Mouse (Mus musculus): ENCODE results near the gene Tbc1d10a. TPM values are rescaled to one million over a fixed set of nuclear protein-coding genes. Genes with fewer than 3 reads are reported as not detected.

Tbc1d10a gene
- total RNA-seq (2023) = 46.9 to 54.4 TPM (median 50.3 TPM) in 4 replicates

DNA sequence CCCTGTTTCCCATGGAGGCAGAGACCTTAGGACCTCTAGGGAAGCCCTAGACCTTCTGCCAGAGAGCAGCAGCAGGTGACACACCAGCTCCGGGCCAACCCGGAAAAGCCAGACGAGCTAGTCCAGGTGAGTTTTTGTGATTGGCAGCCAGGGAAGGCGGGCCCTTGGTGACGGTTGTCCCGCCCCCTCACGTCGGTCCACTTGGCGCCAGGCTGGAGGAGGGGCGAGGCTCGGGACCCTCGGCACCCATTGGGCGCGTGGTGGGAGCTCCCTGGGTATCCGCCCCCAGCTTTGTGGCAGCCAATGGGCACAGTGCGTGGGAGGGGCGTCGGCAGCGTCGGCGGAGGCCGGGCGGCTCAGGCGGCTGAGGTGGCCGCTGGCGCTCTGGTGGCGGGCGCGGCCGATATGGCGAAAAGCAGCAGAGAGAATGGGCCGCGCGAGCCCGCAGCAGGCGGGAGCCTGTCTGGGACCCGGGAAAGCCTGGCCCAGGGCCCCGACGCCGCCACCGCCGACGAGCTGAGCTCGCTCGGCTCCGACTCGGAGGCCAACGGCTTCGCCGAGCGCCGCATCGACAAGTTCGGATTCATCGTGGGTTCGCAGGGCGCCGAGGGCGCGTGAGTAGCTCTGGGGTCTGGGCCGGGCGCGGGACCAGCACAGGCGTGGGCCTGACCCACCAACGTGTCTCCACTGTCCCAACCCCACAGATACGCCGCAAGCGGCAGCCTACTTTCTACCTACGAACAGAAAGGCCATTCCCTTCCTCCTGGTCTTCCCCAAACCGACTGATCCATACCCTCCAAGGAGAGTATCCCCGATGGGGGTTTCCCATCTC, at the start of gene Tbc1d10a:
Gene Tbc1d10a (plus strand): TSS at position 304 of the 832 bp plus-strand sequence.

DNA sequence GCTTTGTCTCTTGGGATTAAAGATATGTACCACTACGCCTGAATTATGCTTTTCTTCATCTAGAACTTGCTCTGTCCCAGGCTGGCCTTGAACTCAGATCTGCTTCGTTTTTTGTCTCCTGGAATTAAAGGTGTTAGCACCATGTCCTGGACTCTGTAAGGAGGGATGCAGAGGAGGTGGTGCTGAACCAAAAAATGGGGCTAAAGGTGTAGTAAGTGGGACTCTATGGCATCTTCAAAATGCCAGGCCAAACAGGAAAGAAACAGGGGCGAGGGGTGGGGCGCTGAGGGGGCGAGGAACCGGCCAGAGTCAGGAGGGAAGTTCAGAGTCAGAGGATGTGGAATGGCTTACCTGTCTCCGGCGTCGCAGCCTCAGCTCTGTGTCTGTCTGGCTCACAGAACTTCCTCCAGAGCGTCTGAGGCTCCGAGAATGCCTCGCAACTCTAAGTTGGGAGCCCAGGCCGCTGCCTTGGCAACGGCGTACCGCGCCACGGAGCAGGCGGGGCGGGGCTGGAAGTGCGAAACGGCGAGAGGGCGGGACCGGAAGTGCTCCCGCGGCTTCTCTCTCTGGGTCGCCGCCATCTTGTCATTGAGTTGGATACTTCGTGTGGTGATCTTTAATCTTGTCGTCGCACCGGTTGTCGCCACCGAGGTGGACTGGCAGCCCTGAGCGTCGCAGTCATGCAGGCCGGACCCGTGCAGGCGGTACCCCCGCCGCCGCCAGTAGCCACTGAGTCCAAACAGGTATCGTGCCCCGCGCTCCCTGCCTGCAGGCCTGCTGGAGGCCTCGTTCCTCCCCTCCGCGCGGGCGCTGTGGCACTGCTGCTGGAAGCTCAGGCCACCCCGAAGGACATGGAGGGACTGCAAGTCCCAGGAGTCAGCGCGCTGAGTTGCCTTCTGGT, 26.5 kb upstream of the Tbc1d10a start, which contains the start of the genes Ccdc157 and Sf3a1:
Gene Ccdc157 (minus strand): TSS at position 486 of the 901 bp plus-strand sequence.
Gene Sf3a1 (plus strand): TSS at position 543 of the 901 bp plus-strand sequence.

DNA sequence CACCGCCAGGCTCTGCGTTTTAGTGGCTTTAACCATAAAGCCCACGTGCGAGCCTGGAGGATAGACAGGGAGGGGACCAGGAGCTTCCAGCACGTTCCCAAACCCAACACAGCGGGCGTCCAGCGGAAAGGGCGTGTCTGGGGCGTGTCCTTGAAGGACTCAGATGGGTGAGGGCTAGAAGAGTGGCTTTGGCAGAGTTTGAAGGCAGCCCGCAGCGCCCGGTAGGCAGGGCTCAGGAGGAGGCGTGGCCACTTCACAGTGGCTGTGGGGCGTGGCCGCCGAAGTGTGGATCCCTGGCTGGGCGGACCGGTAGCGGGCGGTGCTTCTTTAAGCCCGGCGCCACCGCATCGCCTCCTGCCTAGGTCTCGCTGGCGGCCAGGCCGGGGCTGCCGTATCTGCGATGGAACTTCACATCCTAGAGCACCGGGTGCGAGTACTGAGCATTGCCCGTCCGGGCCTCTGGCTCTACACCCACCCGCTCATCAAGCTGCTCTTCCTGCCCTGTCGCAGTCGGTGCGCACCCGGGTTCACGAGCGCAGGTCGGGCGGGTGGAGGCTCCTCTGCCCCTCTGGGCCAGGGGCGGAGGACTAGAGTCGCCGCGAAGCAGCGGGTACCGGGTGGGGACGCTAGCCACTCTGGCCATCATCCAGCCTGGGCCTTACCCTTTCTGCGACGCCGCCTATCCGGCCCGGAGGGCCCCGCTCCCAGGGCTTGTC, 31.5 kb downstream of the Tbc1d10a start, which contains the start of gene Castor1:
Gene Castor1 (plus strand): TSS at position 312 of the 716 bp plus-strand sequence.

DNA sequence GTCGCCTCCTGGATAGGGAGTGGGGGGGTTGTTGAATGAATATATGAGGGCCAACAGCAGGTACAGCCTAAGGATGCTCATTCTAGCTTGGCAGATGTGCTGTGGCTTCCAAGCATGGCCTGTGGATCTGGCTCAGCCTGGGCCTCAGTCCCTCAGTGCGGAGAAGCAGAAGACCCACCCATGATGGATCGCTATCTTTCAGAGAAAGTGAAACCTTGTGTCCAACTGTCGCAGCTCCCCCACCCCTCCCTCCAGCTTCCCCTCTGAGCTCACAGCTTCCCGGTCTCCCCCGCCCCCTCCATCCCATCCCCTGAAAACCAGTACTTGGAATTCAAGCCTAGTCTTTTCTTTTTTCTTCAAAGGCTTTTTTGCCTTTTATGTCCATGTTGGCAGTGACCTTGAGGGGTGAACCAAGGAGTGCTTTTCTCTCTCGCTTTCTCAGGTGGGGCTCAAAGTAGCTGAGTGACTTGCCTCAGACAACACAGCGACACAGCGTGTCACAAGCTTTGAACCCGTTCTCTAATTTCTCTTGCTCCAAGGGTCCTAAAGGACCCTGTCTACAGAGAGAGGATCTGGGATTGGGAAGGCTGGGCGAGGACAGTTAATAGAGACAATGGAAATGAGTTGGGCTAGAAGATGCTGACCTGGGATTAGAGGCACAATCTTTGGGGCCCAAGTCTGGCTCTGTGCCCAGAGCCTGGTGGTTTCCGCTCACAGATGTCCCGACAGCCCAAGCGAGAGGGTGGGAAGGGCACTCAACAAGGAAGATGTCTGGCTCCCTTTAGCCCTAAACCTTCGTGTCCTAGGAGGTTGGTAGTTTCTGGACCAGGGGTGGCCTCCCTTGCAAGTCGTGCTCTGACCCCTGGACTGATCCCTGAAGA, 49.3 kb downstream of the Tbc1d10a start, which contains the start of gene Osm:
Gene Osm (plus strand): TSS at position 756 of the 881 bp plus-strand sequence.

DNA sequence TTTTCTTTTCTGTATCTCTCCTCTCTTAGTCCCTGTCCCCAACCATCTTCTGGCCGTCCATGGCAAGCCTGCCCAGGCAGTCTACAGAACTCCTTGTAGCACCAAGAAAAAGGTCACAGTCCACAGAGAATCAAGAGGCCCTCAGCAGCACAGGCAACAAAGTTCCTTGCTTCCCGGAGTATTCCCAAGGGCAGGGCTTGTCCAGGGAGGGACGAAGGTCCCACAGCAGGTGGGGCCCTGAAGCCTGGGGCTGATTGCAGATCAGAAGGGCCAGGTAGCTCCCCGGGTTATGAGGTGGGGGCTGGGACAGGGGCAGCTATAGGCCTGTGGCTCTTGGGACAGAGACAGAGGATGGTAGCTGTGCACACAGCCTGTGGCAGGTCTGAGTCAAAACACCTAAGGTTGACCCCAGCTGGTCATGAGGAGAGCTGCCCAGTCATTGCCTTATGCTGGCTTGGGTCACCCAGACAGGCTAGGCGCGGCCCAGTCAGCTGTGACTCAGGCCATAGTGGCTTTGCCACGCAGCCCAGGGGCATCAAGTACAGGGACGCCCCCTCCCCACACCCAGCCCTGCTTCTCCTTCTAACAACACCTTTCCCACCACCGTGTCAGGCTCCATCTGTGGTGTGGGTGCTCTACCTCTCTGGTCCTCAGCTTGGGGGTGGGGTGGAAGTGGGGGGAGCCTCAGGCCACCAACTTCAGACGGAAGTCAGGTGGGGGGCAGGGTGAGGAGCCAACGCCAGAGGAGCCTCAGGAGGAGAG, 70.4 kb downstream of the Tbc1d10a start, which contains the start of gene Lif:
Gene Lif (plus strand): TSS at position 712 of the 762 bp plus-strand sequence.

Other genes with a start within 250 kb of the Tbc1d10a start
- gene Pes1, start 222.8 kb upstream of the Tbc1d10a start, total RNA-seq (2023) = 91.1 to 104 TPM (median 96.9 TPM) in 4 replicates
- gene 4930556J24Rik, start 210.0 kb upstream of the Tbc1d10a start, total RNA-seq (2023) = not detected in 4 replicates
- not detected in 4 replicates for gene Gal3st1, start 203.2 kb upstream of the Tbc1d10a start, total RNA-seq (2023)
- not detected in 4 replicates for gene Sec14l4, start 155.3 kb upstream of the Tbc1d10a start, total RNA-seq (2023)
- gene Sec14l3, start 121.9 kb upstream of the Tbc1d10a start, total RNA-seq (2023) = not detected in 4 replicates
- gene Mtfp1, start 91.3 kb upstream of the Tbc1d10a start, total RNA-seq (2023) = 1.1 to 1.9 TPM (median 1.4 TPM) in 4 replicates
- 0.27 to 0.91 TPM in 2 of 4 replicates, not detected in the others for gene Sec14l2, start 63.4 kb upstream of the Tbc1d10a start, total RNA-seq (2023)
- gene Rnf215, start 51.6 kb upstream of the Tbc1d10a start, total RNA-seq (2023) = 29.9 to 37.7 TPM (median 30.9 TPM) in 4 replicates
- gene Ccdc157, start 26.5 kb upstream of the Tbc1d10a start, total RNA-seq (2023) = 7.9 to 13.5 TPM (median 11.2 TPM) in 4 replicates
- 54.7 to 70.8 TPM (median 61.7 TPM) in 4 replicates for gene Sf3a1, start 26.4 kb upstream of the Tbc1d10a start, total RNA-seq (2023)
- gene Castor1, start 31.4 kb downstream of the Tbc1d10a start, total RNA-seq (2023) = 3.3 to 4.9 TPM (median 4.1 TPM) in 4 replicates
- 2.9 to 4.5 TPM (median 3.7 TPM) in 4 replicates for gene Osm, start 49.6 kb downstream of the Tbc1d10a start, total RNA-seq (2023)
- gene Lif, start 70.8 kb downstream of the Tbc1d10a start, total RNA-seq (2023) = not detected in 4 replicates

Data from B cell, adult 62 days (primary cell).